Mouse (Mus musculus) heart, embryonic 10.5 days (tissue): Measurements from ENCODE around the gene 4930432M17Rik. TPM values are rescaled to one million over a fixed set of nuclear protein-coding genes. Genes with fewer than 3 reads are reported as not detected.
A peak's percentile ranks its signal among the peaks of the same experiment; 100 is the strongest.

Source experiments
- DNase-seq: peaks from one replicate; pipeline ENCODE4 v3.0.0-alpha.2; 2017; ENCODE audit warnings: low spot score
- H3K27ac ChIP-seq: fragments of 300-500 bp; sonication (generic); 2 replicates; pipeline ENCODE4 v1.5.1; 2016; ENCODE audit warnings: mild to moderate bottlenecking
- H3K27me3 ChIP-seq: fragments of 300-500 bp; sonication (generic); 2 replicates; pipeline ENCODE4 v1.6.1; 2016; ENCODE audit warnings: mild to moderate bottlenecking; ENCODE audit not compliant: poor library complexity, insufficient read depth, severe bottlenecking
- H3K36me3 ChIP-seq: fragments of 300-500 bp; sonication (generic); 2 replicates; pipeline ENCODE4 v1.6.1; 2016; ENCODE audit warnings: mild to moderate bottlenecking, moderate library complexity
- H3K4me1 ChIP-seq: fragments of 300-500 bp; sonication (generic); 2 replicates; pipeline ENCODE4 v1.6.1; 2016; ENCODE audit warnings: mild to moderate bottlenecking
- H3K4me3 ChIP-seq: fragments of 300-500 bp; sonication (generic); 2 replicates; pipeline ENCODE4 v1.5.1; 2016; ENCODE audit warnings: mild to moderate bottlenecking, moderate library complexity
- H3K9me3 ChIP-seq: fragments of 300-500 bp; sonication (generic); 2 replicates; pipeline ENCODE4 v1.6.1; 2016; ENCODE audit warnings: mild to moderate bottlenecking, moderate library complexity
- WGBS: fragments of 180-500 bp; shearing (Covaris S2); methylation state at CpG from one replicate; pipeline ENCODE4 v1.1.7; 2016; 5-methylcytosine and 5-hydroxymethylcytosine counted together
- polyA plus RNA-seq: library from polyadenylated mRNA; unstranded; fragments of >200 nt; fragmentation: Nextera tagmentation; extraction: Ambion mirVana; gene quantifications from 2 replicates; pipeline ENCODE4 v1.2.1, GENCODE M21; 2016

4930432M17Rik gene
- polyA plus RNA-seq, 1 experiment from 2014 or later: not detected

- peak; percentile 65 for DNase-seq
- WGBS: 50% methylated on average over 6 of the region's 6 CpGs
- H3K9me3 ChIP-seq: no peaks in the 10 kb centered on the region
These were observed 45.3 kb downstream of the 4930432M17Rik start for GRCm38 (mm10) chr3:121715741-121716459.

DNA sequence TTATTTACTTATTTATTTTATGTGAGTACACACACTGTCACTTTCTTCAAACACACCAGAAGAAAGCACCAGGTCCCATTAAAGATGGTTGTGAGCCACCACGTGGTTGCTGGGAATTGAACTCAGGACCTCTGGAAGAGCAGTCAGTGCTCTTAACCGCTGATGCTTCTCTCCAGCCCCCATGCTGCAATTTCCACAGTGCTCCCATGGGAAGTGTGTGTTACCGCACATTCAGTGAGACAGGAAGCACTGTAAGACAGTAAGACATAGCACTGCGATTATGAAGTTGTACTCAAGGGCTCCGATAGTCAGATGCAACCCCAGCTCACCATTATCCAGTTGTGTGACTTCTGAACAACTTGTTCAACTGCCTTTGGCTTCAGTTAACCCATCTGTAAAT lies 45.9 kb downstream of the 4930432M17Rik start:
- Histone ChIP-seq H3K27ac (no peak overlapping the region), H3K4me3 (no peak overlapping the region), H3K36me3 (no peaks in the 10 kb centered on the region), H3K27me3 (peaks cover 4% of the 10 kb centered on the region; the same call in 1 of the 2 replicates), H3K4me1 (peaks cover 36% of the 10 kb centered on the region), H3K9me3 (no peaks in the 10 kb centered on the region)
- 84% methylated on average over 5 of the region's 5 CpGs for WGBS
- no peak for DNase-seq

More at GRCm38 (mm10) chr3:121715741-121716459, 45.3 kb downstream of the 4930432M17Rik start:
- H3K27ac ChIP-seq: no peak overlapping the region
- H3K4me3 ChIP-seq: no peak overlapping the region
- no peaks in the 10 kb centered on the region; the same call in 1 of the 2 replicates for H3K27me3 ChIP-seq
- peaks cover 37% of the 10 kb centered on the region for H3K4me1 ChIP-seq
- H3K36me3 ChIP-seq: no peaks in the 10 kb centered on the region

- Histone ChIP-seq H3K4me3 (no peak overlapping the region), H3K27ac (no peak overlapping the region), H3K9me3 (no peaks in the 10 kb centered on the region), H3K27me3 (peaks cover 6% of the 10 kb centered on the region; the same call in 1 of the 2 replicates), H3K4me1 (peaks cover 39% of the 10 kb centered on the region), H3K36me3 (no peaks in the 10 kb centered on the region)
- WGBS: 65% methylated on average over 8 of the region's 8 CpGs
- peak; percentile 55 for DNase-seq
These were observed 48.1 kb downstream of the 4930432M17Rik start for GRCm38 (mm10) chr3:121718679-121719078.

DNA sequence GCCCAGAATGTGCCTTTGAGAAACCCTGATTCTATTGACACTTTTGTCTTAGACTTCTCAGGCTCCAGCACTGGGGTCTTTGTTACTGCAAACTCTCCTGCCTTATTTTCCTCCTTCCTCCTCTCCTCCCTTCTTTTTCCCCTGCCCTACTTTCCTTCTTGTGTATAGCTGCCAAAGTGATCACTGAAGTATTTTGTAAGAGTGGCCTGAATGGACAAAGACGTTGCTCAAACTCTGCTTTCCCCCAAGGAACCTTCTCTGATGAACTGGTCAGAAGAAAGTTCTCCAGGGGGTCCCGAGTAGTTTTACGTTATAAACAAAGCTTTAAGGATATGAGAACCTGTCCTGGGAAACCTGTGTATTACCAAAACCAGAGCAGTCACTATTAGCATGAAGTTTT lies 49.1 kb downstream of the 4930432M17Rik start:
- Histone ChIP-seq H3K36me3 (no peaks in the 10 kb centered on the region), H3K4me1 (peaks cover 44% of the 10 kb centered on the region), H3K4me3 (no peak overlapping the region), H3K27me3 (peaks cover 10% of the 10 kb centered on the region; the same call in 1 of the 2 replicates), H3K9me3 (no peaks in the 10 kb centered on the region), H3K27ac (no peak overlapping the region)
- 80% methylated on average over 3 of the region's 3 CpGs for WGBS
- DNase-seq: no peak

- H3K27me3 ChIP-seq: peaks cover 12% of the 10 kb centered on the region; the same call in 1 of the 2 replicates
- H3K4me1 ChIP-seq: peaks cover 35% of the 10 kb centered on the region
- no peak overlapping the region for H3K27ac ChIP-seq
- no peaks in the 10 kb centered on the region for H3K9me3 ChIP-seq
- 46% methylated on average over 14 of the region's 14 CpGs for WGBS
- H3K4me3 ChIP-seq: no peak overlapping the region
- DNase-seq: peak; percentile 53
- no peaks in the 10 kb centered on the region for H3K36me3 ChIP-seq
These were observed 50.5 kb downstream of the 4930432M17Rik start for GRCm38 (mm10) chr3:121720801-121721690.

DNA sequence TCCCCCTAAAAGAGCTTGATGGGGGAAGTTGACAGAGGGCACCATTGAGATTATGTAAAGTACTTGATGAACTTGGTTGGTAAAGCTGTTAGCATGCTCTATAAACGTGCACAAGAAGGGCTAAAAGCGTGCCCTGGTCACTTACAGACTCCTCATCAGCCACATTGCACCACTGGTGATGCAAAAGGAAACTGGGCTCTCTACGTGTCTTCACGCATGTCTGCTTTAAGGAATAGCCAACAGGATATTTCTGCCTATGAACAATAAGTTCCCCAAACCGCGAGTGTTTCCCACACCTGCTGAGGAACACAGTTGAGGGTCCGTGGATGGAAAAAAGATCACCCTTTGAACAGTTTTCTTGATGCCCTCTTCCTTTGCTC lies 51.1 kb downstream of the 4930432M17Rik start:
- Histone ChIP-seq H3K9me3 (no peaks in the 10 kb centered on the region), H3K27ac (no peak overlapping the region), H3K4me3 (no peak overlapping the region), H3K4me1 (peaks cover 35% of the 10 kb centered on the region), H3K36me3 (no peaks in the 10 kb centered on the region), H3K27me3 (peaks cover 12% of the 10 kb centered on the region; the same call in 1 of the 2 replicates)
- no peak for DNase-seq
- 62% methylated on average over 7 of the region's 7 CpGs for WGBS

DNA sequence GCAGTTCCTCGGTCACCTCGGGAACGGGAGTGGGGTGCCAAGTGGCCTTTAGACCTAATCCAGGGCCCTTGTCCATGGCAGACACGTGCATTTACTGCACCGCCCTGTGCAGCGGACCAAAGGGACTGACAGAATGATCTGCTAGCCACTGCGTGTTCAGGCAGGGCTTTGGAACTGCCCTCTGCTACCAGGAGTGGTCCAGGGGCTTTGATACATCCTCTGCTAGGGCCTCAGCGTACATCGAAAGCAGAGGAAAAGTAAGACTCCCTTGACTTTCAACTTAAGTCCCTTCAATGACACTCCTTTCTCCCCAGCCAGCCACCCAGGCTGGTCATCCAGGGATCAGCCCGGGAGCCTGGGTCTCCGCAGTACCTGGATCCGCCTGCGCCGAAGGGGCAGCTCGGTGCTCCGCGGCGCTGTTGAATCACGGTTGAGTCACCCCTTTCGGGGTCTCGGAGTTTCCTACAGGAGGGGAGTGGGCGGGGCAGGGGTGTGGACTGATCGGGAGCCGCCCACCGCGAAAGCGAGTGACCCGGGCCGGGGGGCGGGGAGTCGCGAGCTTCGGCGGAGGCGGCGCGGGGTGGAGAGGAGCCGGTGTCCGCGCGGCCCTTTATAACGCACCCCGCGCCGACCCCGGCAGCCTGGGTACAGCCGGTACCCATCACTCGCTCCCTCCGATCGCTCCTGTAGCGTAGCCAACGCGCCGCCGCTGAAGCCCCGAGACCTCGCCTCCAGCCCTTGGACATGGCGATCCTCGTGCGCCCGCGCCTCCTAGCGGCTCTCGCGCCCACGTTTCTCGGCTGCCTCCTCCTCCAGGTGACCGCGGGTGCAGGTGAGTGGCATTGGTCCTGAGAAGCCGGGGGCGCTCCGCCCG lies 52.6 kb downstream of the 4930432M17Rik start, which contains the start of gene F3:
TSS of gene F3 (plus strand) at position 567 of the 874 bp plus-strand sequence.
- Histone ChIP-seq H3K36me3 (peaks cover 4% of the 10 kb centered on the region; the same call in 1 of the 2 replicates), H3K4me1 (peaks cover 35% of the 10 kb centered on the region), H3K27ac (peak within 1 kb of the TSS; percentile 86), H3K27me3 (peaks cover 12% of the 10 kb centered on the region; the same call in 1 of the 2 replicates), H3K9me3 (no peaks in the 10 kb centered on the region), H3K4me3 (peak within 1 kb of the TSS; percentile 74)
- WGBS: 1% methylated on average over 73 of the region's 73 CpGs
- DNase-seq: peak; percentile 94

GRCm38 (mm10) chr3:121723968-121724524 lies 53.5 kb downstream of the 4930432M17Rik start:
- Histone ChIP-seq H3K9me3 (no peaks in the 10 kb centered on the region), H3K27me3 (peaks cover 12% of the 10 kb centered on the region; the same call in 1 of the 2 replicates), H3K4me1 (peaks cover 35% of the 10 kb centered on the region), H3K36me3 (peaks cover 4% of the 10 kb centered on the region; the same call in 1 of the 2 replicates), H3K4me3 (peak overlapping the region; percentile 74), H3K27ac (peak overlapping the region; percentile 86)
- WGBS: 6% methylated on average over 20 of the region's 20 CpGs
- no peak for DNase-seq

DNA sequence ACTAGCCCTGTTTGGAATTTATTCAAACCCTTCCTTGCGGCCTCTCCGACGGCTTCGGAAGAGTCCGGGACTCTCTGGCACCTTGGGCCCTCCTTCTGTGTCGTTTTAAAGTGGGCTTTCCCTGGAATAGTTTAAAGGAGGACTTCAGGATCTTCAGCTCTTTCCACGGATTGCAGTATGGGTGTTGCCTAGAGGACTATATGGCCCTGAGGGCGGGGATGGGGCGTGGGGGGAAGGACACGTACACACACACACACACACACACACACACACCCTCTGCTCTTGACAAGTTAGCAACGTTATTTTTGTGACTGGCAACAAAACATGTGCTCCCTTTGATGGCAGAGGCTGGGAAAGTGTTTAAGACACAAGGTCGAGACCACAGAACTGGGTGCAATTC lies 54.0 kb downstream of the 4930432M17Rik start:
- H3K27me3 ChIP-seq: peaks cover 12% of the 10 kb centered on the region; the same call in 1 of the 2 replicates
- no peak overlapping the region for H3K27ac ChIP-seq
- H3K36me3 ChIP-seq: peaks cover 7% of the 10 kb centered on the region; the same call in 1 of the 2 replicates
- H3K4me3 ChIP-seq: peak overlapping the region; percentile 74
- DNase-seq: no peak
- peaks cover 35% of the 10 kb centered on the region for H3K4me1 ChIP-seq
- no peaks in the 10 kb centered on the region for H3K9me3 ChIP-seq
- WGBS: 32% methylated on average over 12 of the region's 12 CpGs

DNA sequence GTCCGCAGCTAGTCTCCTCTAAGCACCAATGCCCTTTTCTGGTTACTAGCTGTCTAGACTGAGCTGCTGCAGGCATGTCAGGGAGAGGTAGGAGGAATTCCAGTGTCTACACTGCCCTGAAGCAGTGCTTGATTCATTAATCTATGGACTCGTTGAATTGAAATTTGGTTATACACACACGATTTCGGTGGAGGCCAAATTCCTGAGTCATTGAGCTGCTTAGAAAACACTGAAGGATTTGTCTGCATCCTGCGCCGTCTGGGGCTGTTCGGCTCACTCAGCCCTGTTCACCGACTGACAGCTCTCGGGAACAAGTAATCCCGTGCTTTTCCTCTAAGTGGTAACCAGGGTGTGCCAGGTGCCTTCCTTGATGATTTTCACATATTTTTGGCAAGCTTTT lies 55.1 kb downstream of the 4930432M17Rik start:
- 89% methylated on average over 10 of the region's 10 CpGs for WGBS
- peaks cover 35% of the 10 kb centered on the region for H3K4me1 ChIP-seq
- no peak overlapping the region for H3K4me3 ChIP-seq
- no peak overlapping the region for H3K27ac ChIP-seq
- no peak for DNase-seq
- peaks cover 12% of the 10 kb centered on the region; the same call in 1 of the 2 replicates for H3K27me3 ChIP-seq
- no peaks in the 10 kb centered on the region for H3K9me3 ChIP-seq
- H3K36me3 ChIP-seq: peaks cover 15% of the 10 kb centered on the region; the same call in 1 of the 2 replicates

DNA sequence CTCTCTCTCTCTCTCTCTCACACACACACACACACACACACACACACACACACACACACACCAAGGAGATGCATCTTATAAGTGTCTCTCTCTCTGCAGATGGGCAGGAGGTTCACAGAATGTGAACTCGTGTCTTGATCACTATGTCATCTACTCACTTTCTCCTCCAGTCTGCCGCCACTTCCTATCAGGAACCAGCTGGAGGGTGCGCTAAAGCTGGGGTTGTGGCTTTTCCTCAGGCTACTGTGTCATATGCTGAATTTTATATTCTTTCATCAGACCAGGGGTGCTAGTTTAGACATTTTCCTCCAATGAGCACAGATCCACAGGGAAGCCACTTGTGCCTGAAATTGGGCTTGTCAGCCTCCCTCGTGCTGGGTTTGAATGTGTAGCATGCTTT lies 59.1 kb downstream of the 4930432M17Rik start:
- H3K4me1 ChIP-seq: peaks cover 4% of the 10 kb centered on the region
- 0 out of 2 replicates have a peak, but pooled peaks cover 2% of the 10 kb centered on the region for H3K27me3 ChIP-seq
- peaks cover 46% of the 10 kb centered on the region for H3K36me3 ChIP-seq
- DNase-seq: no peak
- H3K9me3 ChIP-seq: no peaks in the 10 kb centered on the region
- 78% methylated on average over 4 of the region's 4 CpGs for WGBS
- H3K4me3 ChIP-seq: no peak overlapping the region
- H3K27ac ChIP-seq: no peak overlapping the region
